Mouse (Mus musculus) duodenum, adult 2 months (tissue): ENCODE results near the gene Klhdc9. TPM values are rescaled to one million over a fixed set of nuclear protein-coding genes. Genes with fewer than 3 reads are reported as not detected.

Source experiments
- polyA plus RNA-seq: library from polyadenylated mRNA; depleted of rRNA; stranded (reverse); fragments of >200 nt; gene quantifications from 2 replicates; pipeline ENCODE4 v1.2.3, GENCODE M21; 2012; ENCODE audit warnings: low replicate concordance; rRNA removed

Klhdc9 gene
- 0.37 and 0.47 TPM in 2 replicates for polyA plus RNA-seq

GRCm38 (mm10) chr1:171360656-171361055 is at the start of gene Klhdc9:
Klhdc9 (minus strand) TSS chr1:171360798.

GRCm38 (mm10) chr1:171388376-171389102 is 27.9 kb upstream of the Klhdc9 start, which contains the start of gene Arhgap30:
Arhgap30 (plus strand) TSS chr1:171388954.

GRCm38 (mm10) chr1:171369845-171370556 is 9.4 kb upstream of the Klhdc9 start, which contains the start of gene Nectin4:
Nectin4 (plus strand) TSS chr1:171370099.

GRCm38 (mm10) chr1:171345225-171346094 is 15.1 kb downstream of the Klhdc9 start, which contains the start of the genes Nit1 and Pfdn2:
Nit1 (minus strand) TSS chr1:171345646.
Pfdn2 (plus strand) TSS chr1:171345670.

GRCm38 (mm10) chr1:171328839-171329432 is 31.7 kb downstream of the Klhdc9 start, which contains the start of gene Dedd:
Dedd (plus strand) TSS chr1:171329145.

Other genes starting within 250 kb of the Klhdc9 start
- gene Cfap126, start 246.9 kb downstream of the Klhdc9 start, polyA plus RNA-seq = 0.90 and 4.3 TPM in 2 replicates
- 189 and 291 TPM in 2 replicates for gene Sdhc, start 210.2 kb downstream of the Klhdc9 start, polyA plus RNA-seq
- 0.25 and 0.82 TPM in 2 replicates for gene Mpz, start 210.1 kb downstream of the Klhdc9 start, polyA plus RNA-seq
- 27.8 and 42.5 TPM in 2 replicates for gene Pcp4l1, start 164.5 kb downstream of the Klhdc9 start, polyA plus RNA-seq
- 41.3 and 48.7 TPM in 2 replicates for gene Nr1i3, start 146.8 kb downstream of the Klhdc9 start, polyA plus RNA-seq
- gene Tomm40l, start 138.3 kb downstream of the Klhdc9 start, polyA plus RNA-seq = 26.9 and 29.4 TPM in 2 replicates
- gene Apoa2, start 135.7 kb downstream of the Klhdc9 start, polyA plus RNA-seq = 2.0 and 3.7 TPM in 2 replicates
- 24.2 and 71.8 TPM in 2 replicates for gene Fcer1g, start 126.4 kb downstream of the Klhdc9 start, polyA plus RNA-seq
- 1.6 and 1.8 TPM in 2 replicates for gene Adamts4, start 110.4 kb downstream of the Klhdc9 start, polyA plus RNA-seq
- gene Ndufs2, start 109.4 kb downstream of the Klhdc9 start, polyA plus RNA-seq = 127 and 139 TPM in 2 replicates
- 86.3 and 126 TPM in 2 replicates for gene B4galt3, start 90.5 kb downstream of the Klhdc9 start, polyA plus RNA-seq
- gene Ppox, start 79.6 kb downstream of the Klhdc9 start, polyA plus RNA-seq = 26.6 and 36.8 TPM in 2 replicates
- 30.2 and 30.4 TPM in 2 replicates for gene Usp21, start 72.8 kb downstream of the Klhdc9 start, polyA plus RNA-seq
- 10.2 and 10.3 TPM in 2 replicates for gene Ufc1, start 65.8 kb downstream of the Klhdc9 start, polyA plus RNA-seq
- gene Dedd, start 31.7 kb downstream of the Klhdc9 start, polyA plus RNA-seq = 23.2 and 33.7 TPM in 2 replicates
- gene Nit1, start 15.2 kb downstream of the Klhdc9 start, polyA plus RNA-seq = 60.9 and 66.1 TPM in 2 replicates
- 1.4 and 1.5 TPM in 2 replicates for gene Pfdn2, start 15.1 kb downstream of the Klhdc9 start, polyA plus RNA-seq
- 0.15 and 1.1 TPM in 2 replicates for gene Nectin4, start 9.3 kb upstream of the Klhdc9 start, polyA plus RNA-seq
- gene Arhgap30, start 28.2 kb upstream of the Klhdc9 start, polyA plus RNA-seq = 3.3 and 4.2 TPM in 2 replicates
- gene Usf1, start 50.5 kb upstream of the Klhdc9 start, polyA plus RNA-seq = 58.8 and 75.3 TPM in 2 replicates
- 97.3 and 129 TPM in 2 replicates for gene Tstd1, start 58.1 kb upstream of the Klhdc9 start, polyA plus RNA-seq
- 49.6 and 100 TPM in 2 replicates for gene F11r, start 76.7 kb upstream of the Klhdc9 start, polyA plus RNA-seq
- gene Alyref2, start 142.7 kb upstream of the Klhdc9 start, polyA plus RNA-seq = 2.1 and 6.4 TPM in 2 replicates
- gene Itln1, start 174.5 kb upstream of the Klhdc9 start, polyA plus RNA-seq = 328 and 1,186 TPM in 2 replicates
- gene Cd244a, start 198.4 kb upstream of the Klhdc9 start, polyA plus RNA-seq = 0.41 and 1.0 TPM in 2 replicates
- gene Ly9, start 246.6 kb upstream of the Klhdc9 start, polyA plus RNA-seq = 0.28 and 0.41 TPM in 2 replicates